Mouse (Mus musculus): ENCODE results near the gene Echdc1. TPM values are rescaled to one million over a fixed set of nuclear protein-coding genes. Genes with fewer than 3 reads are reported as not detected.

Gene Echdc1
- 29.4 and 32.2 TPM in 2 replicates for polyA plus RNA-seq (2014; fragmentation: Nextera tagmentation; extraction: Ambion mirVana)

- H3K4me3 ChIP-seq (ENCODE audit: low read depth, low read length) = peak within 1 kb of the TSS; percentile 59
- no peaks in the 10 kb centered on the region for H3K36me3 ChIP-seq (ENCODE audit: control insufficient read depth, insufficient read depth, low read length)
- DNase-seq (ENCODE audit: low spot score) = peak; percentile 94
- H3K4me2 ChIP-seq (ENCODE audit: low read depth, low read length, severe bottlenecking) = peak within 1 kb of the TSS; percentile 63
- peak; percentile 99 for ATAC-seq (replicated peaks; ENCODE audit: low FRiP score)
- H3K4me1 ChIP-seq (replicated peaks; ENCODE audit: control insufficient read depth, insufficient read depth, low read length) = no peaks in the 10 kb centered on the region
- no peaks in the 10 kb centered on the region for H3K9me3 ChIP-seq (ENCODE audit: control insufficient read depth, low read length)
- no peaks in the 10 kb centered on the region for H3K27me3 ChIP-seq (ENCODE audit: control insufficient read depth, insufficient read depth, low read length)
- under 1% methylated on average over 42 of the region's 49 CpGs for WGBS
- peak within 1 kb of the TSS; percentile 50; the same call in 1 of the 2 replicates for H3K27ac ChIP-seq (ENCODE audit: low read depth, low read length)
- H3K9ac ChIP-seq (ENCODE audit: low read length) = peak within 1 kb of the TSS; percentile 73
Measured at GRCm38 (mm10) chr10:29313064-29313638, at the start of gene Echdc1. Gene Echdc1 (plus strand): TSS chr10:29313166.

- Histone ChIP-seq H3K9ac (ENCODE audit: low read length) (no peak overlapping the region), H3K36me3 (ENCODE audit: control insufficient read depth, insufficient read depth, low read length) (no peaks in the 10 kb centered on the region), H3K4me2 (ENCODE audit: low read depth, low read length, severe bottlenecking) (no peak overlapping the region), H3K27me3 (ENCODE audit: control insufficient read depth, insufficient read depth, low read length) (no peaks in the 10 kb centered on the region), H3K9me3 (ENCODE audit: control insufficient read depth, low read length) (no peaks in the 10 kb centered on the region), H3K4me3 (ENCODE audit: low read depth, low read length) (no peak overlapping the region), H3K4me1 (replicated peaks; ENCODE audit: control insufficient read depth, insufficient read depth, low read length) (no peaks in the 10 kb centered on the region), H3K27ac (ENCODE audit: low read depth, low read length) (no peak overlapping the region)
- DNase-seq (ENCODE audit: low spot score) = no peak
- WGBS = 84% methylated on average over 1 of the region's 1 CpGs
- no peak for ATAC-seq (replicated peaks; ENCODE audit: low FRiP score)
Measured at GRCm38 (mm10) chr10:29281736-29282135, 31.2 kb upstream of the Echdc1 start.

- H3K27ac ChIP-seq (ENCODE audit: low read depth, low read length) = no peak overlapping the region
- H3K27me3 ChIP-seq (ENCODE audit: control insufficient read depth, insufficient read depth, low read length) = no peaks in the 10 kb centered on the region
- 86% methylated on average over 1 of the region's 1 CpGs for WGBS
- ATAC-seq (replicated peaks; ENCODE audit: low FRiP score) (no peak), DNase-seq (ENCODE audit: low spot score) (no peak)
- no peaks in the 10 kb centered on the region for H3K9me3 ChIP-seq (ENCODE audit: control insufficient read depth, low read length)
- H3K4me2 ChIP-seq (ENCODE audit: low read depth, low read length, severe bottlenecking) = no peak overlapping the region
- no peak overlapping the region for H3K9ac ChIP-seq (ENCODE audit: low read length)
- H3K36me3 ChIP-seq (ENCODE audit: control insufficient read depth, insufficient read depth, low read length) = no peaks in the 10 kb centered on the region
- H3K4me3 ChIP-seq (ENCODE audit: low read depth, low read length) = no peak overlapping the region
- H3K4me1 ChIP-seq (replicated peaks; ENCODE audit: control insufficient read depth, insufficient read depth, low read length) = no peaks in the 10 kb centered on the region
Measured at GRCm38 (mm10) chr10:29285757-29286156, 27.2 kb upstream of the Echdc1 start.

GRCm38 (mm10) chr10:29302230-29302629 lies 10.7 kb upstream of the Echdc1 start:
- no peak for DNase-seq (ENCODE audit: low spot score)
- Histone ChIP-seq H3K27ac (ENCODE audit: low read depth, low read length) (no peak overlapping the region), H3K27me3 (ENCODE audit: control insufficient read depth, insufficient read depth, low read length) (no peaks in the 10 kb centered on the region), H3K4me3 (ENCODE audit: low read depth, low read length) (no peak overlapping the region), H3K9me3 (ENCODE audit: control insufficient read depth, low read length) (no peaks in the 10 kb centered on the region), H3K9ac (ENCODE audit: low read length) (no peak overlapping the region), H3K36me3 (ENCODE audit: control insufficient read depth, insufficient read depth, low read length) (no peaks in the 10 kb centered on the region), H3K4me1 (replicated peaks; ENCODE audit: control insufficient read depth, insufficient read depth, low read length) (no peaks in the 10 kb centered on the region), H3K4me2 (ENCODE audit: low read depth, low read length, severe bottlenecking) (no peak overlapping the region)
- no peak for ATAC-seq (replicated peaks; ENCODE audit: low FRiP score)
- 90% methylated on average over 4 of the region's 4 CpGs for WGBS

GRCm38 (mm10) chr10:29311480-29312219 lies 1.3 kb upstream of the Echdc1 start:
- H3K27ac ChIP-seq (ENCODE audit: low read depth, low read length) = no peak overlapping the region
- H3K9ac ChIP-seq (ENCODE audit: low read length) = no peak overlapping the region
- DNase-seq (ENCODE audit: low spot score) = no peak
- H3K4me2 ChIP-seq (ENCODE audit: low read depth, low read length, severe bottlenecking) = no peak overlapping the region
- no peaks in the 10 kb centered on the region for H3K27me3 ChIP-seq (ENCODE audit: control insufficient read depth, insufficient read depth, low read length)
- 68% methylated on average over 4 of the region's 4 CpGs for WGBS
- no peak for ATAC-seq (replicated peaks; ENCODE audit: low FRiP score)
- H3K4me1 ChIP-seq (replicated peaks; ENCODE audit: control insufficient read depth, insufficient read depth, low read length) = no peaks in the 10 kb centered on the region
- no peaks in the 10 kb centered on the region for H3K9me3 ChIP-seq (ENCODE audit: control insufficient read depth, low read length)
- no peaks in the 10 kb centered on the region for H3K36me3 ChIP-seq (ENCODE audit: control insufficient read depth, insufficient read depth, low read length)
- no peak overlapping the region for H3K4me3 ChIP-seq (ENCODE audit: low read depth, low read length)

- H3K4me2 ChIP-seq (ENCODE audit: low read depth, low read length, severe bottlenecking) = peak overlapping the region; percentile 60
- no peaks in the 10 kb centered on the region for H3K4me1 ChIP-seq (replicated peaks; ENCODE audit: control insufficient read depth, insufficient read depth, low read length)
- no peaks in the 10 kb centered on the region for H3K36me3 ChIP-seq (ENCODE audit: control insufficient read depth, insufficient read depth, low read length)
- no peaks in the 10 kb centered on the region for H3K27me3 ChIP-seq (ENCODE audit: control insufficient read depth, insufficient read depth, low read length)
- peak overlapping the region; percentile 59 for H3K4me3 ChIP-seq (ENCODE audit: low read depth, low read length)
- DNase-seq (ENCODE audit: low spot score) (no peak), ATAC-seq (replicated peaks; ENCODE audit: low FRiP score) (peak; percentile 0; the same call in 1 of the 2 replicates)
- peak overlapping the region; percentile 39; the same call in 1 of the 2 replicates for H3K9ac ChIP-seq (ENCODE audit: low read length)
- H3K9me3 ChIP-seq (ENCODE audit: control insufficient read depth, low read length) = no peaks in the 10 kb centered on the region
- WGBS = 41% methylated on average over 5 of the region's 5 CpGs
- no peak overlapping the region for H3K27ac ChIP-seq (ENCODE audit: low read depth, low read length)
Measured at GRCm38 (mm10) chr10:29313905-29314304, 939 bp downstream of the Echdc1 start.

GRCm38 (mm10) chr10:29324817-29325216 lies 11.9 kb downstream of the Echdc1 start:
- no peak overlapping the region for H3K4me2 ChIP-seq (ENCODE audit: low read depth, low read length, severe bottlenecking)
- WGBS = 92% methylated on average over 2 of the region's 2 CpGs
- H3K9ac ChIP-seq (ENCODE audit: low read length) = no peak overlapping the region
- H3K4me1 ChIP-seq (replicated peaks; ENCODE audit: control insufficient read depth, insufficient read depth, low read length) = no peaks in the 10 kb centered on the region
- no peak for ATAC-seq (replicated peaks; ENCODE audit: low FRiP score)
- H3K9me3 ChIP-seq (ENCODE audit: control insufficient read depth, low read length) = no peaks in the 10 kb centered on the region
- H3K27ac ChIP-seq (ENCODE audit: low read depth, low read length) = no peak overlapping the region
- DNase-seq (ENCODE audit: low spot score) = no peak
- no peaks in the 10 kb centered on the region for H3K27me3 ChIP-seq (ENCODE audit: control insufficient read depth, insufficient read depth, low read length)
- no peaks in the 10 kb centered on the region for H3K36me3 ChIP-seq (ENCODE audit: control insufficient read depth, insufficient read depth, low read length)
- H3K4me3 ChIP-seq (ENCODE audit: low read depth, low read length) = no peak overlapping the region

GRCm38 (mm10) chr10:29333836-29334235 lies 20.9 kb downstream of the Echdc1 start:
- no peak for ATAC-seq (replicated peaks; ENCODE audit: low FRiP score)
- no peak for DNase-seq (ENCODE audit: low spot score)
- no peaks in the 10 kb centered on the region for H3K4me1 ChIP-seq (replicated peaks; ENCODE audit: control insufficient read depth, insufficient read depth, low read length)
- no peaks in the 10 kb centered on the region for H3K27me3 ChIP-seq (ENCODE audit: control insufficient read depth, insufficient read depth, low read length)
- no peak overlapping the region for H3K4me2 ChIP-seq (ENCODE audit: low read depth, low read length, severe bottlenecking)
- H3K4me3 ChIP-seq (ENCODE audit: low read depth, low read length) = no peak overlapping the region
- H3K9me3 ChIP-seq (ENCODE audit: control insufficient read depth, low read length) = no peaks in the 10 kb centered on the region
- H3K36me3 ChIP-seq (ENCODE audit: control insufficient read depth, insufficient read depth, low read length) = no peaks in the 10 kb centered on the region
- 87% methylated on average over 4 of the region's 4 CpGs for WGBS
- H3K9ac ChIP-seq (ENCODE audit: low read length) = no peak overlapping the region
- no peak overlapping the region for H3K27ac ChIP-seq (ENCODE audit: low read depth, low read length)

All from forebrain, embryonic 11.5 days (tissue).